Mouse (Mus musculus) frontal cortex, postnatal 10 days (tissue): Measurements from ENCODE around the gene Itgam.

ENCODE experiments used
- DNase-seq, 2 experiments: peaks; one replicate each; pipeline ENCODE4 v3.0.0; 2022; ENCODE audit warnings: low spot score in 2 of 2, mixed read lengths in 1 of 2

Itgam gene

DNA sequence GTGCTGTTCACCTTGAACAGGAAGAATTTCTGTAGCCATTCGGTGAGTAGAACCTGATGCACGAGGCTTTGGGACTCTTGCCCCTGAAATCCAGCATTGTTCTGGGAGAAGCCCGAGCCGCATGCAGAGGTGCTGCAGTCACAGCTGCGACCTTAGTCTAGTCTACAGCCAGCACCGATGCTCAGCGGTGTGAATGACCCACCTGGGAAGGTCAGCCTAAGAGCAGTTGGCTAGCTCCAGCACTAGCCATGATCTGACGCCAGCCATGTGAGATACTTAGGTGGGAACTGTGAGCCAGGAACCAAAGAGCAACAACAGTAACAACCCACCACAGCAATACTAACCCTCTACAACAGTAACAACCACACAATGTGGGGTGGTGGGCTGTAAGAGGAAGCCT is 4.6 kb upstream of the Itgam start:
- no peak for DNase-seq

DNA sequence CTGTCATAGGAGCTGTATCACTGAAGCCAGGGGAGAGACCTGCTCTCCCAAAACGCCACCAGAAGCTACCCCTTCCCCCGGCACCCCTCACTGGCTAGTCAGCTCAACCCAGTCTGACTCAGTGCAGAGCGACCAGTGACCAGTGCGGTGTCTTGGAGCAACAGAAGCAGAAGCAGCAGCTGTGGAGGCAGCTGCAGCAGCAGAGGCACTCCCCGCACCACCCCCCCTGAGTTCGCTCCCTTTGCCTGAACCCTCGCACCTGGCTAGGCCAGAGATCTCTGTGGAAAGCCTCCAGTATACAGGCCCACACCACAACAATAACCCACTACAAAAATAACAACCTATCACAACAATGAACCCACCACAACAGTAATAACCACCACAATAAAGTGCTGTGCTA is 3.9 kb upstream of the Itgam start:
- no peak for DNase-seq

DNA sequence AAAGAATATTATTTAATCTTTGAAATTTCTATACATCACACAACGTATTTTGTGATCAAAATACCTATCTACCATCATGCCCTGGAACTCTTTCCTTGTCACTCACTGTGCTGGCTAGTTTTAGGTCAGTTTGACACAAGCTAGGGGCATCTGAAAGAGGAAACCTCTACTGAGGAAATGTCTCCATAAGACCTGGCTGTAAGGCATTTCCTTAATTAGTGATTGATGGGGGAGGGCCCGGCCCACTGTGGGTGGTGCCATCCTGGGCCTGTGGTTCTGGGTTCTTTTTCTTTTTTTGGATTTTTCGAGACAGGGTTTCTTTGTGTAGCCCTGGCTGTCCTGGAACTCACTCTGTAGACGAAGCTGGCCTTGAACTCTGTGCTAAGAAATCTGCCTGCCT is 3.3 kb upstream of the Itgam start:
- DNase-seq, result no peak

DNA sequence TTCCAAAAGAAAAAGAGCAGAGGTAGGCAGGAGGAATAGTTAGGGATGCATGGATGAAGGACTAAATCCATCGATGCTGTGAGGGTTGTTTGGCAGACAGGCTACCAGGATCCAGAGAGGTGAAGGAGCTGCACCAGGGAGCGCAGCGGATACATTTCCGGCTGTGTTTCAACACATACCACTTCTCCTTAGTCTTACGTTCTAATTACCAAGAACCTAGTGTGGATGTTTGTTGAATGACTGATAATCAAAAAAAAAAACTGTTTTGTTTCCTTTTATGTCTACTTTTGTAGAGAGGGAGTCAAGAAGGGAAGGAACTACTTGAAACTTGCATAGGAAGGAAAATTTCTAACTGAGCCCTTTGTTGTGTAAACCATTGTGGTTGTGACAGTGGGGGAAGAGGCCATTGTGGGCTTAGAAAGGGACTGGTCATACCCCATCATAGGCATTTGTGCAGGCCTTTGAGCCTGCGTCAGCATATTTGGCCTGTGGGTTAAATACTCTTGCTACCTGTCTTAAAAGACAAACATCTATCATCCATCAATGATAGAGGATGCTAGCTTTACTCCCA is 856 bp downstream of the Itgam start:
- DNase-seq, result no peak

DNA sequence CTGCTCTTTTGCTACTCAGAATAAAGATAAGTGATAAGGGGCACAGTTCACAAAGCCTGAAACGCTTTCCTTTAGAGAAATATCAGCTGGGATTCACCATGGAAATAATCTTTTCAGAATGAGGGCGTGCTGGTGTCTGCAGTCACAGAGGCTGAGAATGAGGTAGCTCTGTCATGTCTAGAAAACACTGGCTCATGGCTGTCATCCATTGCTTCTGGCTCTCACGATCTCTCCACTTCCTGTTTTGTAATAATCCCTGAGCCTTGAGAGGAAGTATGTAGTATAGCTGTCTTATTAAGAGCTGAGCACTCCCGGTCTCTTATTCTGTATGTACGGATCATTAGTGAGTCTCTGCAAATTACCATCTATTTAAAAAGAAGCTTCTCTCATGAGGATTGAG is 3.1 kb downstream of the Itgam start:
- no peak for DNase-seq

DNA sequence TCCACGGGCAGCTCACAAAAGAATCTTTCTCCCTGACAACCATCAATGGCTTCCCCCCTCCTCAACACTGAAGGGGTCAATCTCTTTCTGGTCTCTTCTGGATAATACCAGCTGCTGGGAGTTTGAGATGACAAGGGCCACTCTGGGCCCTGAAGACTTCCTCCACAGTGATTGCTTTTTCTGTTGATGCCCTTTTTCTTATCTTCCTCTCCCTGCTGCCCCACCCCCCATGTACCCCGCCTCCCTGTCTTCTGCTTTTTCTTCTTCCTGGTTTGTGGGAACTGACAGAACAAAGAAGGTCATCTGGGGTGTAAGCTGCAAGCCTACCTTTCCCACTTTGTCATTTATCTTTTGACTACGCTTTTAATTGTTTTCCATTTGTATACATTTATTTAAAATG is 5.4 kb downstream of the Itgam start:
- no peak for DNase-seq

DNA sequence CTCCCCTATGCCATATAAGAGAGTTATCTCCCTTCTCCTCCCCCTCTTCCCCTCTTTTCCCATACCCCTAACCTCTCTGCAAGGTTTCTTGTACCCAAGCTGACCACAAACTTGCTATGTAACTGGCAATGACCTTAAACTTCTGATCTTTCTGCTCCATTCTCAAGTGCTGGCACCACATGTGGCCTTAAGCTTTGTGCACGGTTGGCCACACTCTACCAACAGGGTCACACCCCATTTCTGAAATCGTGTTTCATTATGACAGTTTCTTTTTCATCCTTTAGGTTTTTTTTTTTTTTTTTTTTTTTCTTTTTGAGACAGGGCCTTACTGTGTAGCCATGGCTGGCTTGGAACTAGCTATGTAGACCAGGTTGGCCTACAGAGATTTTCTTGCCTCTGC is 7.4 kb downstream of the Itgam start:
- no peak for DNase-seq

DNA sequence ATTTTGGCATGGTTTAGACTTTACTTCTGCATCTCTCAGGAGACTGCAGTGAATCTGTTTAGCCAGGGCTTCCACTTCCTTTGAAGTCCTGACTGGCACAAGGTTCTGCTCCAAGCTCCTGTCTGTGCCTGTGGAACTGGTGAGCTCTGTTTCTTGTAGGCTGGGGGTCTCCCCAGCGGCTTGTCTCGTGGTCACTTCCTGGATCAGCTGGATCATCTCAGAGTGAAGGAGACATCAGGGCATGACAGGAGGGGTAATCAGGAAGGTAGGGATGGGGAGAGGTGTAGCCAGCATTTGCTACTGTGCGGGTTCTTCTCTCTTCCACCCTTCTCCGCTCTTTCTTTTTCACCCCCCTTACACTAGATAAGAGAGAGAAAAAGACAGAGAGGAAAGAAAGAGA is 9.4 kb downstream of the Itgam start:
- DNase-seq, result no peak

DNA sequence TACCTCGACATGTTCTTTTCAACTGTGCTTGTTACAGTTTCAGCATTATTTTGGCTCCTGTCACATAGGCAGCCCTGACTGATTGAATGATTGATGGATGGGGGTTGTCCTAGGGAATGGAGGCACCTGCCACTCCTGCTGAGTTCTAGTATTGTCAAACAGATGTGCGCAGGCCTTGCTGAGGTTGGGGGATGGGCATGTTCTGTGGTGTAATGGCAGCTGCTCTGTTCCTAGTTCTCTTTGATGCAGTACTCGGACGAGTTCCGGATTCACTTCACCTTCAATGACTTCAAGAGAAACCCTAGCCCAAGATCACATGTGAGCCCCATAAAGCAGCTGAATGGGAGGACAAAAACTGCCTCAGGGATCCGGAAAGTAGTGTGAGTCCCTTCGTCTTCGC is 17.6 kb downstream of the Itgam start:
- no peak for DNase-seq

DNA sequence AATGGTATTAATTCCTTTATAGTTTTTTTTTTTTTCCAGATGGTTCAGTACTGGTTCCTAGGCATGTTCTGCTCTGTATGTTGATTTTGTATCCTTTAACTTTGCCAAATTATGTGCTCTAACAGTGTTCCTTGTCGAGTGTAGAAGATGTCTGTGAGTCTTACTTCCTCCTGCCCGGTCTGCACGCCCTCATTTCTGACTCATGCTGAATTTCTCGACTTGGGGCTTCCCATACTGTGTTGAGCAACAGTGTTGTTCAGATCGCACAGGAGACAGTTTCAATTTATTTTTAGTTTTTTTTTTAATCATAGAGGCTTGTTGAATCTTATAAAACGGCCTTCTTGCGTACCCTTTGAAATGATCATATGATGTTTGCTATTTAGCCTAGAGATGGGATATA is 26.7 kb downstream of the Itgam start:
- DNase-seq, result no peak

DNA sequence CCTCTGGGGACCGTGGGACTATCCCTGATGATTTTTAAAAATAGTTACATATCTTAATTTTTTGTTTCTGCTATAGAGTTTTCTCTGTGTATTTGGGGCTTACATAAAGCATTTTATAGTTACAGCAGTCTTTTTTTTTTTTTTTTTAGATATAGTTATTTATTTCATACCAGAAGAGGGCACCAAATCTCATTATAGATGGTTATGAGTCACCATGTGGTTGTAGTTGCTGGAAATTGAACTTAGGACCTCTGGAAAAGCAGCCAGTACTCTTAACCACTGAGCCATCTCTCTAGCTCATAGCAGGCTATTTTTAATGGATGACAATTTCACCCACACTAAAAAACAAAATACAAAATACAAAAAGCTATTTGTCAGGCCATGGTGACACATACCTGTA is 35.7 kb downstream of the Itgam start:
- DNase-seq, result no peak

DNA sequence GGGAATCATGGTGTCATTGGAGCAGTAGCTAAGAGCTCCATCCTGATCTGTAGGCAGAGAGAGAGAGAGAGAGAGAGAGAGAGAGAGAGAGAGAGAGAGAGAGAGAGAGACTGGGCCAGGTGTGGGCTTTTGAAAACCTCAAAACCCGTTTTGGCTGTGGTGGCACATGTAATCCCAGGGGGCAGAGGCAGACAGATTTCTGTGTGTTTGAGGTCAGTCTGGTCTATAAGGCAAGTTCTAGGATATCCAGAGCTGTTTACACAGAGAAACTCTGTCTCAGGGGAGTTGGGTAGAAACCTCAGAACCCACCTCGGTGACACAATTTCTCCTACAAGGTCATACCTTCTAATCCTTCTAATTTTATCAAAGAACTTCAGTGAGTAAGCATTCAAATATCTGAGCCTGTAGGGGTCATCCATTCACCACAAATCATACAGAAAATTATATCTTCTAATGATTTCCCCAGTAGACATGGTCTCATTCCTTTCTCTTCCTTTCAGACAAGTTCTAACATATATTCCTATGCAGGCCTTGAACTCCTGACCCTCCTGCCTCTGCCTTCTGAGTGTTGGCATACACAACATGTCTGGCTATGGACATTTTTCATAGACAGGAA is 38.4 kb downstream of the Itgam start:
- no peak for DNase-seq

DNA sequence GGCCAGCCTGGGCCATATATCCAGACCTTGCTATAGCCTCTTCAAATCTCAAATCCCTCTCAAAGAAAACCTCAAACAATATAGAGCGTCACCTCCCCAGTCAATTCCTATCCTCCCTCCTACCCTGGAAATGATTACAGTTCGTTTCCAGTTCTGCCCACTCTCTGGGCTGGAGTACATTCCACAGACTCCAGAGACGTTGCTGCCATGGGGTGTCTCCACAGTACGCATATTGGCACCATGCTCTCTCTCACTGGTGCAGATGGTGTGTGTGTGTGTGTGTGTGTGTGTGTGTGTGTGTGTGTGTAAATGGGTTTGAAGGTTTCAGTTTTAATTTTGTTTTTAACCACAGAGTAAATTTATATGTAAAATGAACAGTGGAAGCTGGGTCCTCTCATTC is 42.8 kb downstream of the Itgam start:
- DNase-seq, result peak; percentile 25 to 30

DNA sequence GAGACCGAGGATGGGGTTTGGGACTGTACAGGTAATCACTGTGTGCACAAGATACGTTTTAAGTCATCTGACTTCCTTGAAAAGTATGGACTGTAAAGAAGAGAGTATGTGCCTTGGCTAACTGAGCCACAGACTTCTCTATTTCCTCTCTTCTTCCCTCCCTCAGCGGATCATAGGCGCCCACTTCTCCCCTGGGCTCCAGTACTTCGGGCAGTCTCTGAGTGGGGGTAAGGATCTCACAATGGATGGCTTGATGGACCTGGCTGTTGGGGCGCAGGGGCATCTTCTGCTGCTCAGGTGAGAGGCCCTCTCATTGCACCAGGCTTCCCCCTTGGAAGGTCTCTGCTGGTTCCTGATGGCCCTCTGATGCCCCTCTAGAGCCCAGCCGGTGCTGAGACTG is 45.0 kb downstream of the Itgam start:
- no peak for DNase-seq

DNA sequence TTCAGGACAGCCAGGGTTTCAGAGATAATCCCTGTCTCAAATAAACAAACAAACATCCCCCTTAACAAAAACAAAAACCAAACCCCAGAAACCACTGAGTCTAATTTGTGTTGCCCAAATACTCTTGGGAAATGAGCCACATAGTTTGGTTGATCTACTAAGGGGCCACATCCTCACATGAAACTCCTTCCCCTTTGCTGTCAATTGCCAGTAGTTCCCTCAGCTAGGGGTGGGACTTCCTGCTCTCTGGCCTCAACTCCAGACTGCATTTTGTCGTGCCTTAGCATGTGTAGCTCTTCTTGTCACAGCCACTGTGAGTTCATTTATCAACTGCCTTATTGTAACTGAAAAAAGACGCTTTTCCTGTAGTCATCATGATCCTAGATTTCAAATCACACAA is 47.9 kb downstream of the Itgam start:
- no peak for DNase-seq

DNA sequence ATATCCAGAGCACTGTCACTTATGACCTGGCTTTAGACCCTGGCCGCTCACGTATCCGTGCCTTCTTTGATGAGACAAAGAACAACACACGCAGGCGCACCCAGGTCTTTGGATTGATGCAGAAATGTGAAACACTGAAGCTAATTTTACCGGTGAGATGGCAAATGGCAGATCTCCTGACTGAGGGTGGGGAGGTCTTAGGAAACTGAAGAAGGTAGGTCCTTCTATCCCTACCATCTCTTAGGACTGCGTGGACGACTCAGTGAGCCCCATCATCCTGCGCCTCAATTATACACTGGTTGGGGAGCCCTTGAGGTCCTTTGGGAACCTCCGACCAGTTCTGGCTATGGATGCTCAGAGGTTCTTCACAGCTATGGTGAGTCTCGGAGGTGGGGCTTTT is 49.7 kb downstream of the Itgam start:
- no peak for DNase-seq

DNA sequence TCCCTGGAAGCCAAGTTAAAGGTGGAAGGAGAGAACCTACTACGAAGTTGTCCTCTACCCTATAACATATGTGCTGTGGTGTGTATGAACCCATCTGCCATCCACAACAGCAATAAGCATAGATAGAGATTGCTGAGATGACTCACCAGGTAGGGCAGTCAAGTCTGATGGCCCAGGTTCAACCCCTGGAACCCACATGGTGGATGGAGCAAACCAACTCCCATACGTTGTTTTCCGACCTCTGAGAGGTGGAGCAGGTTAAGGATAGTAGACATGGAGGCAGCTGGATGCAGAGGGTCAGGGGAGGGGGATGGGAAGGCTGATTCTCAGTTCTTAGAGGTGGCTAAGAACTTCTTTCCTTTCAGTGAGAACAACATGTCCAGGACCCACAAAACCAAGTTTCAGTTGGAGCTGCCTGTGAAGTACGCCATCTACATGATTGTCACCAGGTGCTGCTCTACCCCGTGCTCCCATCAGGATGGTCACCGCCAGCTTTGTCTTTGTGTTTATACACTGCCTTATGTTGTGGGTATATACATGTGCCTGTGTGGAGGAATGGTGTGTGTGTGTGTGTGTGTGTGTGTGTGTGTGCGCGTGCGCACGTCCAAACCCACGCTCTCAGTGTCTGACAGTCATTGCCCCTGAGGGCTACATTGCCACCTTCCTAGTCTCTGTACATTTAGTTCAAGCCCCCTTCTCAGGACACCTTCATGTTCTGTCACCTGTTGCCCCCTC is 52.1 kb downstream of the Itgam start:
- DNase-seq, result no peak

DNA sequence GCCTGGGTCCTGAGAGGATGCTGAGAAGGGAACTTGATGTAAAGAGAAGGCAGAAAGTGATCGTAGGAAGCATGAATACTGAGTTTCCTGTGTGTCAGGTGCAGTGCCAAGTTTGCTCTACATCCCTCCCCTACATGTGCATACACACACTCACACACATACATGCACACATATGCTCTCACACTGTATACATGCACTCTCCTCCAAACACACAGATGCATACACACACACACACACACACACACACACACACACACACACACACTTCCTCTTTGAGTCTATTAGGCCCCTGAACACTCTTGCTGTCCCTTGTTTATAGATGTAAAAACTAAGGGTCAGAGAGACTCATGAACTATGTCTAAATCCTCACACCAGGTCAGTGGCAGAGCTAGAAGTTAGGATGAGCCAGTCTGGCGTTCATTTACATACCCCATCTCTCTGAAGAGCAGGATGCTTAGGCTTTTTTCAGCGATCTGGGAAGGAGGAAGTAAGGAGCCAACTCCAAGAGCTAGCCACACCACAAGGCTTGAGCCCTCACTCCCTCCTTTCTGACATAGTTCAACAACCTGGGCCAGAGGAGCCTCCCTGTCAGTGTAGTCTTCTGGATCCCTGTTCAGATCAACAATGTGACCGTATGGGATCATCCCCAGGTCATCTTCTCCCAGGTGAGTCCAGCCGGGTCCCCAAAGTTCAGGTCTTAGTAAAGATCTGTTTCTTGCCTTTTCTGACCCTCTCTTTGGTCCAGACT is 52.9 kb downstream of the Itgam start:
- DNase-seq, result no peak

DNA sequence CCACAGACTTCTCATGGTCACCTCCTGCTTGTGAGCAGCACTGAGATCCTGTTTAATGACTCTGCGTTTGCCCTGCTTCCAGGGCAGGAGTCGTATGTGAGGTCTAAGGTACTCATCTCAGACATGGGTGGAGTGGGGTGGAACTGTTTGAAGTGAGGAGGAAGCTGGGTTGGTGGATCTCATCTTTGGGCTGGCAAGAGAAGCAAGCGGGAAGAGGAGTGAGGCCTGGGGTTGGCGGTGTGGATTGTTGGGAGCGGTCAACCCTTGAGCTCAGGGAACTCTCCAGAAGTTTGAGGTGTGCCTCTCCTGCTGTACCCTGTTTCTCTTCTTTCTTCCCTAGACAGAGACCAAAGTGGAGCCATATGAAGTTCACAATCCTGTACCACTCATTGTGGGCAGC is 54.0 kb downstream of the Itgam start:
- DNase-seq, result no peak

DNA sequence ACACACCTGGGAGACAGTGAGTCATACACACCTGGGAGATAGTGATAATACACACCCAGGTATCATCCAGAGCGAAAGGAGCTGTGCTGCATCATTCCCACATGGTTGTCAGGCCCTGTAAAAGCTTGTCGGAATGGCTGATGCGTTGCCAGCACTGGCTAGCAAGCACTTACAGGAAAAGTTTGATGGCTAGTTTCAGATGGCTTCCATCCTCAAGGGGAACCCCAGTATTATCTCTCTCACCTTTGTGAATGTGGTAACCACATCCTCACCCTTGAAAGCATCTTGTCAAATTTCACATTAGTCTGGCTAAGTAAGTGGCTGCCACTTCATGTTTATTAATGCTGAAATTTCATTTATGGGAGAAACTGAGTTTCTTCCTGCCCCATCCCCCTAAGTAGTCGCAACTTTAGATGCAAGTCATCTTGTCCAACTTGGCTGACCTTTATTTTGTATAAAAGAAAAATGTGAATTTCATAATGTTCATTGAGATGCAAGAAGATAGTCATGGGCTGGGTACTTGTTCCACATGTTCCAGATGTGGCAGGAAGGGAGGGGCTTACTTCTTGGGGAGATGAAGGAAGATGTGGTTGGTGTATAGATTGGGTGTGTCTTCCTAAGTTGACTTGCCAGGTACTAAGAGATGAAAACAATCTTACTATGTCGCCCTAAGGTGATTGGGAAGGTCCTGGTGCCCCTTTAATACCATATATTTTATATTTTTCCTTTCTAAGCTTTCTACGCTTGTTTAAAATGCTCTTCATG is 57.5 kb downstream of the Itgam start:
- DNase-seq, result no peak

DNA sequence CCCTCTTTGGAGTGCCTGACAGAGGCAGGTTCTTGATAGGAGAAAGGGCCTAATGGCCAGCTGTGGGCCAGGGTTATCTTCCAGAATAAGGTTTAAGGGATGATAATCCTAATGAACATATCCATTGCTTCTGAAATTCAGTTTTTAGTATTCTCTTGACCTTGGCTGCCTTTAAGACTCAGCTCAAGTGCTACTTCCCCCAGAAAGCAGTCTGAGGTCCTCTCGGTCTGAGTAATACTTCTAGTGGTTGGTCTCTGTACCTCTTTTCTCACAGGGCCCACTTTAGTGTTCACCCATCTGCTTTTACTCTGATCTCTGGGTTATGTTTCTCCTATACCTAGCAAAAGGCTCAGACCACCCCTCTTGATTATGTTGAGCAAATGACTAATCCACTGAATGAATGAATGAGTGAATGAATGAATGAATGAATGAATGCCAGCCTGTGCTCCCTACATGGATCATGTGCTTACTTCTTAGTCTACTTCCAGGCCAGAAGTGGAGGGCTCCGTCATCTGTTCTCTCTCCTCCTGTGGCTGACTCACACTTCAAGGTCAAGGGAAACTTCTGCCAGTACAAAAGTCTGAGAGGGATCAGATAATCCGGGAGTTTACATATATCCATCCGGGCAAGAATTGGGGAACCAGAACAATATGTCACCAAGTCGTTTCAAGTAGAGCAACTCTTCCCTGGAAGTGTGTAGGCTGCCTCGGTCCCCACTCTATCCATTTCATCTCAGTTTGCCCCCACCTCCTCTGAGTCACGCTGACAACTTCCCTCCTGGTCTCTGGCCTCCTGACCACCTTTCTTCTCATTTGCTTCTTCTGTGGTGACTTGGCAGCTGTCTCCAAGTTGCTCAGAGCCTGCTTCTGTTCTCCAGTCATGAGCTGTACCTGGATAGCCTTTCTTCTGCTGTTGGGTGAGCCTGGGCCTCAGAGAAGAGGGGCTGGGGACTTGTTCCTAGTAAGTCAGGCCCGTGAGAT is 66.6 kb downstream of the Itgam start, which contains the start of gene Itgax:
Gene Itgax (plus strand): TSS at position 807 of the 980 bp plus-strand sequence.
- no peak for DNase-seq
